Mouse (Mus musculus) bone marrow, adult 2 months (tissue): ENCODE measurements around the gene Clip4. TPM values are rescaled to one million over a fixed set of nuclear protein-coding genes. Genes with fewer than 3 reads are reported as not detected.

Experiments used
- H3K27ac ChIP-seq: fragments of 200-500 bp; 2 replicates; pipeline ENCODE4 v1.5.1; 2012; ENCODE audit warnings: low read depth, mild to moderate bottlenecking, control low read depth, inconsistent platforms, low read length; ENCODE audit not compliant: control insufficient read depth, poor library complexity, insufficient read depth
- H3K4me1 ChIP-seq: fragments of 200-500 bp; 2 replicates; pipeline ENCODE4 v1.6.1; 2011; ENCODE audit warnings: low read length; ENCODE audit not compliant: control insufficient read depth, insufficient read depth
- H3K4me3 ChIP-seq: fragments of 200-500 bp; replicated peaks from 2 replicates; pipeline ENCODE3; 2011; ENCODE audit warnings: mild to moderate bottlenecking, low read depth, low read length, control low read depth; ENCODE audit not compliant: control insufficient read depth
- CTCF ChIP-seq: fragments of 200-500 bp; IDR thresholded peaks from 2 replicates; pipeline ENCODE4 v1.5.1; 2011; ENCODE audit warnings: low read length, control low read depth; ENCODE audit not compliant: control insufficient read depth, insufficient read depth
- POLR2A ChIP-seq: fragments of 200-500 bp; IDR thresholded peaks from 2 replicates; pipeline ENCODE4 v1.6.1; 2011; ENCODE audit warnings: low read depth, mild to moderate bottlenecking, control low read depth, low read length, borderline replicate concordance; ENCODE audit not compliant: control insufficient read depth
- WGBS: fragments of 180-500 bp; shearing (Covaris S2); methylation state at CpG from one replicate; pipeline ENCODE4 v1.1.7; 2018; 5-methylcytosine and 5-hydroxymethylcytosine counted together
- polyA plus RNA-seq: library from polyadenylated mRNA; stranded (reverse); fragments of >200 nt; gene quantifications from 2 replicates; pipeline ENCODE4 v1.2.4, GENCODE M21; 2011; ENCODE audit warnings: low replicate concordance; ENCODE audit not compliant: missing spikeins, insufficient read depth, insufficient read length

Gene Clip4
- polyA plus RNA-seq, 1 experiment: 2.3 TPM

GRCm38 (mm10) chr17:71780945-71781344 is 12.7 kb downstream of the Clip4 start:
- TF ChIP-seq POLR2A (no peak), CTCF (no peak)
- Histone ChIP-seq H3K4me3 (no peak overlapping the region), H3K27ac (no peak overlapping the region), H3K4me1 (no peaks in the 10 kb centered on the region; the same call in 1 of the 2 replicates)
- 72% methylated on average over 4 of the region's 4 CpGs for WGBS

DNA sequence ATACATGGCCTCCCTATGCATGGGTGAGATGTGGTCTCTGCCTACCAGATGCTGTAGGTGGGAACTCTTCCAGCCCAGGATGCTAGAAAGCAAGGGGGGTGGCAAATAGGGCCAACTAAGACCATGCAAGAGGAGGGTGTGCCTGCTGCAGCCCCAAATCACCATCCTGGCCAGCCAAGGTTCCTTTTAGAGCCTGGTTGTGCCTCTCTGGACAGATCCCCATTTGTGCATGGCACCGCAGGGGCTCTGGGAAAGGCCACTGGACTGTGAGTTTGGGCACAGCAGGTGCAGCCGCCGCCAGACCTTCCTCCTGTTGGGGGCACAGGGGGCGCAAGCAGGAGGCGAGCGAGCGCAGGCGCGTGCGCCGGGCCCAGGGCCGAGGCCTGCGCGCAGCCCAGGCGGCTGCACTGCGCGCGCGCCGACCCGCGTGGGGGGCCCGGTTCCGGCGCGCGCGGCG is 14.0 kb downstream of the Clip4 start:
- no peak for TF ChIP-seq POLR2A
- TF ChIP-seq CTCF: no peak
- Histone ChIP-seq H3K27ac (no peak overlapping the region), H3K4me3 (no peak overlapping the region), H3K4me1 (no peaks in the 10 kb centered on the region; the same call in 1 of the 2 replicates)
- WGBS: 2% methylated on average over 29 of the region's 29 CpGs

GRCm38 (mm10) chr17:71782699-71783365 is 14.6 kb downstream of the Clip4 start:
- Histone ChIP-seq H3K4me3 (no peak overlapping the region), H3K4me1 (no peaks in the 10 kb centered on the region; the same call in 1 of the 2 replicates), H3K27ac (no peak overlapping the region)
- TF ChIP-seq POLR2A (no peak), CTCF (no peak)
- WGBS: 2% methylated on average over 58 of the region's 59 CpGs

DNA sequence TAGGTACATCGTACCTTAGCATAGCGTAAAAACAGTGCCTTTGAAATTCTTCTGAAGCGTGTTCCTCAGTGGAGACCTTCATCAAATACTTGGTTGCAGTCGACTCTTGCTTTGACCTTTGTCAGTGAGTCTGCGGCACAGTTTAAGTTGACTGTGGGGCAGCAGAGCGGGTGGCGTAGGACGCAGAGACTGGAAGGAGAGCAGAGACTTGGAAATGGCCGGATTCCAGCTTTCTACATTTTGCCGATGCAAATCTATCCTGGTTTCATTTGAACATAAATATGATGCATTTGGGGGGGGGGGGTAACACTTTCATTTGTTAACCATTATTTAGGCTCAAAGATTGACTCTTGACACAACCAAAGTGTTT is 15.1 kb downstream of the Clip4 start:
- no peaks in the 10 kb centered on the region; the same call in 1 of the 2 replicates for H3K4me1 ChIP-seq
- 42% methylated on average over 10 of the region's 10 CpGs for WGBS
- no peak overlapping the region for H3K27ac ChIP-seq
- no peak overlapping the region for H3K4me3 ChIP-seq
- TF ChIP-seq CTCF: no peak
- no peak for TF ChIP-seq POLR2A

DNA sequence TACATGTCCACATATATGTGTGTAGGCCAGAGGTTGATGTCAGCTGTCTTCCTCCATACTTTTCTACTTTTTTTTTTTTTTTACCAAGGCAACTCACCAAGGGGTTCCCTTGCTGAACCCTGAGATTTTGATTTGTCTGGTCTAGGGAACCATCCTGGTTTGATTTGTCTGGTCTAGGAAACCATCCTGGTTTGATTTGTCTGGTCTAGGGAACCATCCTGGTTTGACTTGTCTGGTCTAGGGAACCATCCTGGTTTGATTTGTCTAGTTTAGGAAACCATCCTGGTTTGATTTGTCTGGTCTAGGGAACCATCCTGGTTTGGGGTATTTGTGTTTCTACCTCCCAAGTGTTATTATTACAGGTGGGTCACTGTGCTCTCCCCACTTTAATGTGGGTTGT is 18.2 kb downstream of the Clip4 start:
- Histone ChIP-seq H3K4me3 (no peak overlapping the region), H3K27ac (no peak overlapping the region), H3K4me1 (no peaks in the 10 kb centered on the region; the same call in 1 of the 2 replicates)
- TF ChIP-seq CTCF (no peak), POLR2A (no peak)

DNA sequence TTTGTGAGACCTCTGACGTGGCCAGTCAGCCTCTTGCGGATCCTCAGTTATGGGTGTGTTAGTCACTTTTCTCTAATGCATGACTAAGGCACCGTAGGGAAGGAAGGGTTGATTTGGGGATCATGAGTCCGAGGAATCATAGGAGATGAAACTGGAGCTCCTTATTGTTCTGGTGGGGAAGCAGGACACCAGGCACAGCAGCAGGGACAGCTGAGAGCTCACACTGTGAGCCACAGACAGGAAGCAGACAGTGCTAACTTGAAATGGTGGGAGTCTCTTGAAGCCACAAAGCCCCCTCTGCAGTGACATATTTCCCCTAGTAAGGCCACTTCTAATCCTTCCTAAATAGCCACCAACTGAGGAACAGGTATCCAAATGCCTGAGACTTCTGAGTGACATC is 22.8 kb downstream of the Clip4 start:
- Histone ChIP-seq H3K4me3 (no peak overlapping the region), H3K4me1 (no peaks in the 10 kb centered on the region), H3K27ac (no peak overlapping the region)
- 81% methylated on average over 4 of the region's 4 CpGs for whole genome bisulfite sequencing
- TF ChIP-seq POLR2A: no peak
- no peak for TF ChIP-seq CTCF

GRCm38 (mm10) chr17:71791622-71792021 is 23.3 kb downstream of the Clip4 start:
- TF ChIP-seq POLR2A (no peak), CTCF (no peak)
- no peak overlapping the region for H3K4me3 ChIP-seq
- no peaks in the 10 kb centered on the region for H3K4me1 ChIP-seq
- 82% methylated on average over 4 of the region's 4 CpGs for WGBS
- H3K27ac ChIP-seq: no peak overlapping the region

DNA sequence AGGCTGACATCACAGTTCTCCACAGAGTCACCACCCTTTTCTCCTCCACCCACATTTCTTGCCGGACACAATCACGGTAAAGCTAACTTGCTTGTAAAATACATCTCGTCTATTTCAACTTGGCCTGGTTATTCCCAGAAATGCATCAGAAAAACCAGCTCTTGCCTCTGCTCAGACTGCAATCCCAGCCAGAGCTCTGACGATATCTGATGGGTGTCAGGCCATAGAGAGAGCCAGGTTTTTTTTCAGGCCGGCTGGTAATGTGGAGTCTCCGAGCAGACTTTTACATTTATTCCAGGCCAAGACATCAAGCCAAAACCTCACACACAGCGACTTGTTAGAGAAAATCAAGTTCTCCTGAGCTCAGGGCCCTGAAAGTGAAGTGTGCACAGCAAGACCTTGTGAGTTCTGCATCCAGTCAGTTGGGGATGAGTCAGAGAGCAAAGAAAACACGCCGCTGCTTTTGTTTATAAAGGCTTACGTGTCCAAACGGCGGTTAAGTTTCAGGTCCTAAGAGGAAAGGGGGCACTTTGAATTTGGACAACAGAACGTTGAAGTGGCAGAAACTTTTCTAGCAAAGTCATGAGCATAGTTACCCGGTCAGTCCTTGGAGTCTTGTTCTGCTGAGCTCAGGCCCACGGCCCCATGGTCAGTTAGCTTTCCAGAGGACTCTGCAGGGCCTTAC is 27.4 kb downstream of the Clip4 start:
- no peak overlapping the region for H3K27ac ChIP-seq
- H3K4me1 ChIP-seq: no peaks in the 10 kb centered on the region
- 80% methylated on average over 15 of the region's 15 CpGs for WGBS
- H3K4me3 ChIP-seq: no peak overlapping the region
- TF ChIP-seq CTCF (no peak), POLR2A (no peak)

GRCm38 (mm10) chr17:71803456-71803855 is 35.2 kb downstream of the Clip4 start:
- Histone ChIP-seq H3K4me3 (no peak overlapping the region), H3K4me1 (no peaks in the 10 kb centered on the region; the same call in 1 of the 2 replicates), H3K27ac (no peak overlapping the region)
- 89% methylated on average over 6 of the region's 6 CpGs for WGBS
- no peak for TF ChIP-seq POLR2A
- TF ChIP-seq CTCF: no peak
